Mouse (Mus musculus): ENCODE measurements around the gene Efl1. TPM values are rescaled to one million over a fixed set of nuclear protein-coding genes. Genes with fewer than 3 reads are reported as not detected.
"Not testable (repeated sequence)": the region's sequence is repeated elsewhere in the genome, so short reads cannot be mapped to it uniquely, and the experiment has no call there.

Efl1 gene
- polyA plus RNA-seq, 1 experiment from 2014 or later, result 21.6 TPM

DNA sequence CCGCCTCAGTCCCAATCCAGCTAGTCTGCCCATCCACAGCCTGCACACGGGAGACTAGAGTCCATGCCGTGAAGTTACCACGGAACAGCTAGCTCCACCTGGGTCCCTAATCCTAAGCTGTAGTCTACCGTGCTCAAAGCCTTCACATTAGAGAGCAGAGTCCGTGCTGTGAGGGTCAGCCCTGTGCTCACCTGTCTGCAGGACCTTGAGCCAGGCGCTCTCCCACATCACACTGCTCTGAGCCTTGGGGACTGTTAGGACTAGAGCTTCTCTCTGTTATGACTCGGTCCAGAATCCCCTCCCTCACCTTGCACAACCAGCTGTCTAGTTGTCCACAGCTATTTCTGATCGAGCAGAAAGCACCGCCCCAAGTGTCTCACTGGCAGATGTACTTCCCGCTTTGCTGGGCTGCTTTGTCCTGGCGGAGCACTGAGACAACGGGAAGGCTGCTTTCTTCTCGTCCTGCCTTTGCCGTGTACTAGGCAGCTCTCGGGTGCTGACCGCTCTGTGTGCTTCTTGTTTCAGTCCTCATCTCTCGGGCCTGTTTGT lies 95.8 kb downstream of the Efl1 start:
- ATAC-seq (replicated peaks), result no peak
- Histone ChIP-seq H3K9ac (no peak overlapping the region), H3K4me1 (peaks cover 8% of the 10 kb centered on the region), H3K9me3 (no peaks in the 10 kb centered on the region), H3K36me3 (replicated peaks) (no peaks in the 10 kb centered on the region), H3K4me3 (no peak overlapping the region), H3K4me2 (no peak overlapping the region), H3K27ac (no peak overlapping the region), H3K27me3 (replicated peaks) (no peaks in the 10 kb centered on the region)
- WGBS, result 79% methylated on average over 18 of the region's 18 CpGs

DNA sequence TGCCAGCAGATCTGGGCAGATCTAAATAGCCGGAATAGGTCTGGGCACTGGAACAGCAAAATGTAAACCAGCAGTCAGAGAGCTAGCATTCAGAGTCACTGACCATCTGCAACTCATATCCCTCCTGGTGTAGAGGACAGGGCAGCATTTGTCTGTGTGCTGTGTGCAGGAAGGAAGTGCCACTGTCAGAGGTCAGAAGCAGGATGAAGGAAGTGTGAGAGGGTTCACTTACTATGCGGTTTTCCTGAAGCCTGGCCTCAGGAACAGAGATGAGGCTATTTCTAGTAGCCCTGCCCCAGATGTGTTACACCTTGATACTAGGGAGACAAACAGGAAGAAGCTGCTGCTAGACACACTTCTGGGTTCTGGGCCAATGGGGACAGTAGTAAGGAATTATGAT lies 100.4 kb downstream of the Efl1 start:
- 87% methylated on average over 2 of the region's 2 CpGs for WGBS
- no peaks in the 10 kb centered on the region for H3K36me3 ChIP-seq (replicated peaks)
- no peak overlapping the region for H3K9ac ChIP-seq
- H3K4me3 ChIP-seq, result no peak overlapping the region
- H3K4me1 ChIP-seq, result peaks cover 2% of the 10 kb centered on the region; the same call in 1 of the 2 replicates
- no peak overlapping the region for H3K4me2 ChIP-seq
- H3K9me3 ChIP-seq, result no peaks in the 10 kb centered on the region
- H3K27ac ChIP-seq, result no peak overlapping the region
- no peaks in the 10 kb centered on the region for H3K27me3 ChIP-seq (replicated peaks)
- no peak for ATAC-seq (replicated peaks)

DNA sequence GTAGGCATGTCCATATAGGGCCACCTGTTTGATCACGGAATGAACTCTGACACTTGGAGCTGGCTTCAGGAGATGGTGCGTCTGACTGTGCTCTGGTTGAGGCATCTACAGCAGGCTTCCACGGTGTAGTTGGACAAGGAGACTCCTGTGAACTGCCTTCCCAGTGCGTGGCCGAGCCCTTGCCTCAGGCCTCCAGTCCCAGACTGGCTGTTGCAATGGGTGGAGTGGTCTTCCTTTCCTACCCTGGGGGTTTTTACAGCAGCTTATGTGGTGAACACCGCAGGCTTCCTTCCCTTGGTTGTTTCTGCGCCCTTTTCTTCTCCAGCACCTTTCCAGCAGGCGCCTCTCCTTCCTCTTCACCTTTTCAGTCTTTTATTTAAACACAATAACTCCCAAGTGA lies 100.8 kb downstream of the Efl1 start:
- WGBS, result 85% methylated on average over 8 of the region's 8 CpGs
- Histone ChIP-seq H3K27ac (no peak overlapping the region), H3K4me1 (peaks cover 2% of the 10 kb centered on the region; the same call in 1 of the 2 replicates), H3K9me3 (no peaks in the 10 kb centered on the region), H3K4me2 (no peak overlapping the region), H3K36me3 (replicated peaks) (no peaks in the 10 kb centered on the region), H3K27me3 (replicated peaks) (no peaks in the 10 kb centered on the region), H3K4me3 (no peak overlapping the region), H3K9ac (no peak overlapping the region)
- ATAC-seq (replicated peaks), result no peak

DNA sequence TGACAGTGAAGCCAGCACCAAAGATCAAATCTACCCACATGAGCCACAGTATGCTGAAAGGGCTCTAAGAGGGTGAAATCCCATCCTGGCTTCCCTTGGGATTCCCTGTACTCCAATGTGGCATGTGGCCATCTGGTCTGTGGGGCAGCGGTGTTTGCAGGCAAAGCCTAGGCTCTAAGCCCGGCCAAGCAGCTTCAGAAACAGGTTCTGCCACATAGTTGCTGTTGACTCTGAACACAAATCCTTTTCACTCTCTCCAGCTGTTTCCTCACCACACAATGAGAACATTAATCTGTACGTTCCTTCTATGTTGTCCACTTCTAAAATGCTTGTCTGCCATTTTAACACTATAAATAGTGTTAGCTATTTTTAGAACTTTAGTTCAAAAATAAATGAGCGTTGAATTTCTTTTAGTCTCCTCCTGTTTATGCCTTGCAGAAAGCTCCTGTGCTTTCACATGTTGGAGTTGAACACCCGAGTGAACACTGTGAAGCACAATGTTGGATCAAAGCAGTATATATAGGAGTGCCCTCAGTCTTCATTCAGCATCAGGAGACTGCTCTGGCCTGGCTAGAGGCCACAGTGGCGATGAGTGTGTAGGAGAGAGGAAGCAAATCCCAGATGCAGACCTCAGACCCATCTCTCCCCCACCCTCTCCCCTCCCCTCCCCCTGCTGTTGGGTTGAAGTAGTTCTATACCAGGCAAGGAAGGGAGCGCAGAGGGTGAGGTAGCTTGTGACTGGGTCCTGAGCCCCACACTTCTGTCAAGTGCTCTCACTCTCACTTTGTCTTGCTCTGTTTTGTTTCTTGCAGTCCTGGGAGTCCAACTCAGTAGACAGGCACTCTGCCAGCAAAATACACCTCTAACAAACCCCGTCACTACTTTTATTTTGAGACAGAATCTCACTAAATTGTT lies 104.0 kb downstream of the Efl1 start:
- Histone ChIP-seq H3K4me2 (no peak overlapping the region), H3K9ac (no peak overlapping the region), H3K36me3 (replicated peaks) (no peaks in the 10 kb centered on the region), H3K27ac (no peak overlapping the region), H3K9me3 (no peaks in the 10 kb centered on the region), H3K4me1 (no peaks in the 10 kb centered on the region), H3K27me3 (replicated peaks) (no peaks in the 10 kb centered on the region), H3K4me3 (no peak overlapping the region)
- no peak for ATAC-seq (replicated peaks)
- whole genome bisulfite sequencing, result 68% methylated on average over 8 of the region's 8 CpGs

DNA sequence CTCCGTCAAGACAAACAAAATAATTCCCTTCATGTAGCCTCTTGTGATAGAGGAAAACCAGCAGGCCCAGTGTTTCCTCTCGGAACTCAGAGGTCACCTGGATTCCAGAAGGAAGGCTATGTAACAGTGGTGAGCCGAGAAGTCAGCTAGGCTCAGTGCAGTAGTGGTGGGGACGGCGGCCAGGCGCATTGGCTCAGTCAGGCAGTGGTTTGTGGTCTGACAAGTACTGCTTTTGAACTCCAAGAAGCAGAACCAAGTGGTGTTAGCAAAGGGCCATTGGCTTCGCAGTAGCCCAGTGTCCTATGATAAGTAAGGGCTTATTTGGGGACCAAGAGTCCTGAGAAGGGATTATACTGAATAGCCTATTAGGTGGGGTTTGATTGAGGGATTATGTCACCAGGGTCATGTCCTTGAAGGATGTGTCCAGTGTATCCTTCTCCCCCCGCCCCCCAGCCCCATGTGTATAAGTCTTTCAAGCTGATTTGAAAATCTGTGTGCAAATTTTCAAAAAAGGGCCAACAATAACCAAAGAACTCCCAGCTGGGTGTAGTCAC lies 107.3 kb downstream of the Efl1 start:
- H3K27ac ChIP-seq, result no peak overlapping the region
- no peak overlapping the region for H3K4me2 ChIP-seq
- ATAC-seq (replicated peaks), result no peak
- no peaks in the 10 kb centered on the region for H3K27me3 ChIP-seq (replicated peaks)
- 85% methylated on average over 8 of the region's 8 CpGs for WGBS
- H3K4me1 ChIP-seq, result no peaks in the 10 kb centered on the region
- H3K36me3 ChIP-seq (replicated peaks), result no peaks in the 10 kb centered on the region
- H3K9ac ChIP-seq, result no peak overlapping the region
- H3K4me3 ChIP-seq, result no peak overlapping the region
- no peaks in the 10 kb centered on the region for H3K9me3 ChIP-seq

DNA sequence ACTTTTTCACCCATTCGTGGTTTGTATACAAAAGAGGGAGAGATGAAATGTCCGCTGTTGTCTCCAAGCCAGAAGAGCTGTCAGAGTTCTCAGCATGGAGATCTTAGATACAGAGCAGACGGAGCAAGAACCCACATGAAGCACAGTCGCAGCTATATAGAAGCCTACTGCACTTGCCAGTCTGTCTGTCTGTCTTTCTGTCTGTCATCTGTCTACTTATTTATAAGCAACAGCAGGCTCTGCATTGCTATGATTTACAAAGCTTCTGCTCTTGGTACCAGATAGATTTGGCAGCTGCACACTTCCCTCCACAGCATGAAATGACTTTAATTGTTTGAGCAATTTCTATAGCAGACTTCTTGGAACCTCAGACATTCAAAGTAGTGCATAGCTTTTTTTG lies 110.1 kb downstream of the Efl1 start:
- Histone ChIP-seq H3K27me3 (replicated peaks) (no peaks in the 10 kb centered on the region), H3K36me3 (replicated peaks) (peaks cover 9% of the 10 kb centered on the region; the same call in 1 of the 2 replicates), H3K4me3 (no peak overlapping the region), H3K4me2 (no peak overlapping the region), H3K9ac (no peak overlapping the region), H3K27ac (no peak overlapping the region), H3K4me1 (no peaks in the 10 kb centered on the region), H3K9me3 (no peaks in the 10 kb centered on the region)
- no peak for ATAC-seq (replicated peaks)
- WGBS, result 86% methylated on average over 4 of the region's 4 CpGs

DNA sequence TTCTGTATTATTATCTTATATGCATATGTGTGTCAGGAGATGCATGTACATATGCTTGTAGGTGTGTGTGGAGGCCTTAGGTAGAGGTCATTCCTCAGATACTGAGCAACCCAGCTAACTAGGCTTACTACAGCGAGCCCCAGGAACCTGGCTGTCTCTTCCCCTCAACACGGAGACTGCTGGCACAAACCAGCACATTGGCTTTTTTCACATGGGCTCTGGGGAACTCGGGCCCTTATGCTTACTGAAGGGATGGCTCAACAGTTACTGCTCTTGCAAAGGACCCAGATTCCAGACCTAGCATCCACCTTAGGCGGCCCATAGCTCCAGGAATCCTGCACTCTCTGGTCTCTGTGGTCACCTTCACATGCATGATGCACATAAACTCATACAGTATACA lies 110.7 kb downstream of the Efl1 start:
- Histone ChIP-seq H3K27ac (no peak overlapping the region), H3K4me3 (no peak overlapping the region), H3K4me2 (no peak overlapping the region), H3K4me1 (no peaks in the 10 kb centered on the region), H3K27me3 (replicated peaks) (no peaks in the 10 kb centered on the region), H3K36me3 (replicated peaks) (peaks cover 9% of the 10 kb centered on the region; the same call in 1 of the 2 replicates), H3K9me3 (no peaks in the 10 kb centered on the region), H3K9ac (no peak overlapping the region)
- no peak for ATAC-seq (replicated peaks)
- 87% methylated on average over 4 of the region's 4 CpGs for WGBS

DNA sequence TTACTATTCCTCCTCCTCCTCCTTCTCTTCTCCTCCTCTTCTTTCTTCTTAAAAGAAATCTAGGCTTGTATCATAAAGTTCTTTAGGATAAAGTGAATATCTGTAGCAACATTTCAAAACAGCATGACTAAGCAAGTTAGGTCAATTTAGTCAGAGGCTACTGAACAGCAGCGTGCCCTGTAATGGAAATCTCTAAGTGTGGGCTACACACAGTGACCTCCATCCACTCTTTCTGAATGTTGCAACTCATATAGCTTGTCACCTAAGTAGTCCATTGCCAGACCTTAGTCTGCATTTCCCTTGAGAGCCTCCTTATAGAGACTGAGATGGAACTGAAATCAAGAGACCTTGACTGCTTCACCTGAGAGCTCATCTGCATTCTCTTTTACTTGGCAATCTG lies 116.5 kb downstream of the Efl1 start:
- Histone ChIP-seq H3K4me1 (peaks cover 4% of the 10 kb centered on the region), H3K4me3 (no peak overlapping the region), H3K36me3 (replicated peaks) (peaks cover 9% of the 10 kb centered on the region; the same call in 1 of the 2 replicates), H3K27me3 (replicated peaks) (no peaks in the 10 kb centered on the region), H3K27ac (no peak overlapping the region), H3K4me2 (no peak overlapping the region), H3K9me3 (no peaks in the 10 kb centered on the region), H3K9ac (no peak overlapping the region)
- ATAC-seq (replicated peaks), result no peak
- 92% methylated on average over 1 of the region's 1 CpGs for WGBS

DNA sequence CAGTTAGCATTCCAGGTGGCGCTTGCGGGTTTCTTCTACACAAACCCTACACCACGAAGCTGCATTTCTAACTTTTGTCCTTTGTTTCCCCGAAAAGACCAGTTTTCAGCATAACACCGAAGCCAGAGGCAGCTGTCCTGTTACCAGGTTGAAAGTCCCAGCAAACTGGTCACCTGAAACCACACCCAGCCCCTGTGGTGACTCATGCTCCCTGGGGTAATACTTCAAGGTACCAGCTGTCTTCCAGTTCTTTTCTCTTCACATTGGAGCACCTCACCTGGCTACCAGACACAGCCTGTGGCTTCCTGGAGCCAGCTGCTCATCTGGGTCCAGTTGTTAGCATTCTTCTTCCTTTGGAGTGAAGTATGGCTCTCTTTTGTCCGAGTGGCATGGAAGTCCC lies 118.2 kb downstream of the Efl1 start:
- Histone ChIP-seq H3K9ac (no peak overlapping the region), H3K9me3 (no peaks in the 10 kb centered on the region), H3K27me3 (replicated peaks) (no peaks in the 10 kb centered on the region), H3K4me2 (no peak overlapping the region), H3K4me3 (no peak overlapping the region), H3K36me3 (replicated peaks) (peaks cover 9% of the 10 kb centered on the region; the same call in 1 of the 2 replicates), H3K4me1 (peaks cover 13% of the 10 kb centered on the region), H3K27ac (no peak overlapping the region)
- no peak for ATAC-seq (replicated peaks)
- 84% methylated on average over 6 of the region's 6 CpGs for WGBS

DNA sequence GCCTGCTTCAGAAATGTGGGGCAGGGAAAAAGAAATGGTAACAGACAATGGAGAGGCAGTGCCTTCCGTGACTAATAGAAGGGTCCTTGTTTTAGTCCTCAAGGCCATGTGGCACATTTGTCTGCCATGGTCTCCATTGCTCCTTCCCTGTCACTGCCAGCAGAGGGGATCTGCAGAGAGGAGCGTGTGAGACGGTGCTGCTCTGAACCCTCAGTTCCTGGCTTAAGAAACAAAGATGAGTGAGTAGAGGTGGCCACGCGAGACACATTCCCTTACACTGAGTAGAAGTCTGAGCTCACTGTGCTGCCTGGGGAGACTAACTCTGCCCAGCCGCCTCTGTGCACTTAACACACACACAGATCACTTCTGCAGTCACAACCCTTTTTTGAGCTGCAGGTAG lies 121.8 kb downstream of the Efl1 start:
- Histone ChIP-seq H3K9ac (no peak overlapping the region; the same call in 1 of the 2 replicates), H3K4me3 (no peak overlapping the region), H3K4me1 (peaks cover 22% of the 10 kb centered on the region), H3K27ac (peak overlapping the region; percentile 55), H3K27me3 (replicated peaks) (no peaks in the 10 kb centered on the region), H3K9me3 (no peaks in the 10 kb centered on the region), H3K4me2 (no peak overlapping the region), H3K36me3 (replicated peaks) (no peaks in the 10 kb centered on the region)
- ATAC-seq (replicated peaks), result peak; percentile 51
- WGBS, result 36% methylated on average over 6 of the region's 6 CpGs

DNA sequence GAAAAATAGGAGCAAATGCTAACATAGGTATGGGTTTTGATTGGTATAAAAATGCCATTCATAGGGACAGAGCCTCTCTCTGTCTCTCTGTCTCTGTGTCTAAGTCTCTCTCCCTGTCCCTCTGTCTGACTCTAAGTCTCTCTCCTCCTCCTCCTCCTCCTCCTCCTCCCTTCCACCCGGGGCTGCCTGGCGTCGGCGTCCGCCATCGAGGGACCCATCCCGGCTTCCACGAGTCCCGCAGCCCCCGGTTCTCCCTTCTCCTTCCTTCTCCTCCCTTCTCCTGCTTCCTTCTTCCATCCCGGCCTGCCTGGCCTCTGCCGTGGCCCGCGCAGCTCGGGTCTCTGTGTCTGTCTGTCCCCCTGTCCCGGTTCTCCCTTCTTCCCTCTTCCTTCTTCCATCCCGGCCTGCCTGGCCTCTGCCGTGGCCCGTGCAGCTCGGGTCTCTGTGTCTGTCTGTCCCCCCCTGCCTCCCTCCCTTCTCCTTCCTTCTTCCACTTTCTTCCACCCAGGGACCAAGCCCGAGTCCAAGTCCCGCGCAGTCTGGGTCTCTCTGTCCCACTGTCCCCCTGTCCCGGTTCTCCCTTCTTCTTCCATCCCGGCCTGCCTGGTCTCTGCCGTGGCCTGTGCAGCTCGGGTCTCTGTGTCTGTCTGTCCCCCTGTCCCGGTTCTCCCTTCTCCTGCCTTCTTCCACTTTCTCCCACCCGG lies 122.7 kb downstream of the Efl1 start:
- 85% methylated on average over 29 of the region's 29 CpGs for WGBS
- H3K4me1 ChIP-seq, result peaks cover 22% of the 10 kb centered on the region
- H3K9me3 ChIP-seq; H3K9ac ChIP-seq; H3K27me3 ChIP-seq (replicated peaks); H3K27ac ChIP-seq; H3K4me2 ChIP-seq; H3K36me3 ChIP-seq (replicated peaks); H3K4me3 ChIP-seq: not testable (repeated sequence)
- peak; percentile 98 for ATAC-seq (replicated peaks)

DNA sequence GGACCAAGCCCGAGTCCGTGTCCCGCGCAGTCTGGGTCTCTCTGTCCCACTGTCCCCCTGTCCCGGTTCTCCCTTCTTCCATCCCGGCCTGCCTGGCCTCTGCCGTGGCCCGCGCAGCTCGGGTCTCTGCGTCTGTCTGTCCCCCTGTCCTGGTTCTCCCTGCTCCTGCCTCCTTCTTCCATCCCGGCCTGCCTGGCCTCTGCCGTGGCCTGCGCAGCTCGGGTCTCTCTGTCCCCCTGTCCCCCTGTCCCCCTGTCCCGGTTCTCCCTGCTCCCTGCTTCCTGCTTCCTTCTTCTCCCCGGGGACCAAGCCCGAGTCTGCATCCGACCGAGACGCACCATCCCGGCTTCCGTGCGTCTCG lies 123.2 kb downstream of the Efl1 start:
- ATAC-seq (replicated peaks), result peak; percentile 25; the same call in 1 of the 2 replicates
- WGBS, result 77% methylated on average over 25 of the region's 25 CpGs

More for the DNA sequence above, 123.2 kb downstream of the Efl1 start:
- not testable (repeated sequence) for H3K9ac ChIP-seq; H3K9me3 ChIP-seq; H3K4me2 ChIP-seq; H3K4me3 ChIP-seq; H3K27ac ChIP-seq; H3K27me3 ChIP-seq (replicated peaks); H3K36me3 ChIP-seq (replicated peaks)
- peaks cover 22% of the 10 kb centered on the region for H3K4me1 ChIP-seq
